Mouse (Mus musculus) kidney, embryonic 16.5 days (tissue): ENCODE data around the gene Vmn1r219. TPM values are rescaled to one million over a fixed set of nuclear protein-coding genes. Genes with fewer than 3 reads are reported as not detected.
"Not testable (repeated sequence)": the region's sequence is repeated elsewhere in the genome, so short reads cannot be mapped to it uniquely, and the experiment has no call there.

ENCODE experiments used
- ATAC-seq: fragments of 200-750 bp; cut with Nextera tagmentation; 2 replicates; pipeline ENCODE4 v1.8.0; 2017; ENCODE audit warnings: moderate TSS enrichment; ENCODE audit not compliant: low FRiP score, low TSS enrichment
- H3K27ac ChIP-seq: fragments of 300-500 bp; sonication (generic); 2 replicates; pipeline ENCODE4 v1.5.1; 2014; ENCODE audit warnings: low read length
- H3K27me3 ChIP-seq: fragments of 300-500 bp; sonication (generic); 2 replicates; pipeline ENCODE4 v1.6.1; 2014; ENCODE audit warnings: low read length, control low read depth, mixed read lengths; ENCODE audit not compliant: insufficient read depth
- H3K36me3 ChIP-seq: fragments of 300-500 bp; sonication (generic); 2 replicates; pipeline ENCODE4 v1.6.1; 2014; ENCODE audit warnings: low read length, control low read depth, mixed read lengths; ENCODE audit not compliant: insufficient read depth
- H3K4me1 ChIP-seq: fragments of 300-500 bp; sonication (generic); 2 replicates; pipeline ENCODE4 v1.6.1; 2014; ENCODE audit warnings: low read length, control low read depth, mixed read lengths; ENCODE audit not compliant: insufficient read depth
- H3K4me2 ChIP-seq: fragments of 300-500 bp; sonication (generic); replicated peaks from 2 replicates; pipeline ENCODE4 v1.6.1; 2014; ENCODE audit warnings: low read depth, low read length
- H3K4me3 ChIP-seq: fragments of 300-500 bp; sonication (generic); 2 replicates; pipeline ENCODE4 v1.5.1; 2014; ENCODE audit warnings: mild to moderate bottlenecking, low read length
- H3K9ac ChIP-seq: fragments of 300-500 bp; sonication (generic); replicated peaks from 2 replicates; pipeline ENCODE4 v1.6.1; 2014; ENCODE audit warnings: low read length
- H3K9me3 ChIP-seq: fragments of 300-500 bp; sonication (generic); 2 replicates; pipeline ENCODE4 v1.6.1; 2016; ENCODE audit warnings: low read length, control low read depth
- WGBS: fragments of 180-500 bp; shearing (Covaris S2); extraction: QIAGEN DNeasy Blood & Tissue Kit; methylation state at CpG from one replicate; pipeline ENCODE4 v1.1.7; 2014; 5-methylcytosine and 5-hydroxymethylcytosine counted together
- polyA plus RNA-seq: library from polyadenylated mRNA; unstranded; fragments of >200 nt; fragmentation: Nextera tagmentation; extraction: Ambion mirVana; gene quantifications from 2 replicates; pipeline ENCODE4 v1.2.1, GENCODE M21; 2015

Gene Vmn1r219
- not detected in 2 replicates for polyA plus RNA-seq

GRCm38 (mm10) chr13:23159012-23159411, at the start of gene Vmn1r219:
Gene Vmn1r219, plus strand, starts transcription at chr13:23159312.
- no peak within 1 kb of the TSS for H3K27ac ChIP-seq
- H3K4me2 ChIP-seq = no peak within 1 kb of the TSS
- 79% methylated on average over 4 of the region's 4 CpGs for WGBS
- H3K4me3 ChIP-seq = no peak within 1 kb of the TSS
- ATAC-seq = no peak
- H3K36me3 ChIP-seq = no peaks in the 10 kb centered on the region
- H3K9ac ChIP-seq = no peak within 1 kb of the TSS
- H3K4me1 ChIP-seq = no peaks in the 10 kb centered on the region
- H3K9me3 ChIP-seq = no peaks in the 10 kb centered on the region
- no peaks in the 10 kb centered on the region for H3K27me3 ChIP-seq

DNA sequence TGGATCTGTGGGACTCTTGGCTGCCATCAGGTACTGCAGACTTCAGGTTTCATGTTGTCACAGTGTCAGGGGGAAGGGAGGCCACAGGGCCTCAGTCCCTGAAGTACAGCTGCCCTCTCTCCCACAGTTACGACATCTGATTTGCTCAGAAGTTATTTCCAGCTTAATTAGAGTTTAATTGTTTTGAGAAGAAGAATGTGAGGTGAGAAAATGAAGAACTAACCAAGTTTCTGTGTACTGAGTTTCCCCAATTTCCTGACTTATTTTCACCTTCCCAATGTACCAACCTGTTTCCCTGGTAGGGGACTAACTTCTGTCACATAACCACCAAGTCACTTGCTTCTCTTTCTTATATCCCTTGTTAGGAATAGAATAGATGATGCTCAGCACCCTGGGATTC, 41.0 kb upstream of the Vmn1r219 start, which contains the start of gene Vmn1r217:
Gene Vmn1r217, minus strand, starts transcription at position 101 of the 400 bp plus-strand sequence.
- H3K9ac ChIP-seq, H3K4me3 ChIP-seq, H3K36me3 ChIP-seq, H3K4me2 ChIP-seq, H3K27ac ChIP-seq, H3K9me3 ChIP-seq, H3K27me3 ChIP-seq, H3K4me1 ChIP-seq, ATAC-seq: not testable (repeated sequence)
- whole genome bisulfite sequencing = 60% methylated on average over 1 of the region's 1 CpGs

- ATAC-seq = no peak
- Histone ChIP-seq H3K4me3 (no peak overlapping the region), H3K4me1 (no peaks in the 10 kb centered on the region), H3K36me3 (no peaks in the 10 kb centered on the region), H3K9me3 (no peaks in the 10 kb centered on the region), H3K27me3 (no peaks in the 10 kb centered on the region), H3K27ac (no peak overlapping the region), H3K4me2 (no peak overlapping the region), H3K9ac (no peak overlapping the region)
- 88% methylated on average over 2 of the region's 2 CpGs for WGBS
Measured at GRCm38 (mm10) chr13:23120611-23121010, 38.5 kb upstream of the Vmn1r219 start.

- H3K4me3 ChIP-seq = no peak within 1 kb of the TSS
- no peaks in the 10 kb centered on the region for H3K4me1 ChIP-seq
- no peak within 1 kb of the TSS for H3K4me2 ChIP-seq
- H3K36me3 ChIP-seq = no peaks in the 10 kb centered on the region
- no peaks in the 10 kb centered on the region for H3K9me3 ChIP-seq
- no peak within 1 kb of the TSS for H3K9ac ChIP-seq
- H3K27ac ChIP-seq = no peak within 1 kb of the TSS
- 66% methylated on average over 3 of the region's 3 CpGs for WGBS
- no peak for ATAC-seq
- H3K27me3 ChIP-seq = no peaks in the 10 kb centered on the region
Measured at GRCm38 (mm10) chr13:23133099-23133498, 26.0 kb upstream of the Vmn1r219 start, which contains the start of gene Vmn1r218. Gene Vmn1r218, plus strand, starts transcription at chr13:23133155.

DNA sequence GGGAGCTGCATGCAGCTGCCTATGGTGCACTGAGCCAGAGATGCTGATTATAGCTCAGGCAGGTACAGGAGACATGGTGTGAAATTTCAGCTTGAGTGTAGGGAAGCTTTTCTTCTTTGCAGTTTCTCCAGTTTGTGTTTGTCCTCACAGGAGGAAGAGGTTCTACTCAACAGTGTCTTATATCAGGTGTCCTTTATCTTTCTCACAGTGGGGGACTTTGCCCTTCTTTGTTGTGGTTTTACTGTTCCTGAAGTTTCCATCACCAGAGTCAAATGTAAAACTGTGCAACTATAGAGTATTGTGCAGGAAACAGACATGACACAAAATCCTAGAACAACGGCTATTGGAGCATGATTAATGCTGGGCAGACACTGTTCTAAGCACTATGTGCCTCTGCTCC, 25.6 kb upstream of the Vmn1r219 start:
- H3K27me3 ChIP-seq = no peaks in the 10 kb centered on the region
- H3K27ac ChIP-seq = no peak overlapping the region
- H3K4me3 ChIP-seq = no peak overlapping the region
- ATAC-seq = no peak
- 35% methylated on average over 1 of the region's 1 CpGs for WGBS
- no peaks in the 10 kb centered on the region for H3K36me3 ChIP-seq
- H3K9ac ChIP-seq = no peak overlapping the region
- H3K4me2 ChIP-seq = no peak overlapping the region
- no peaks in the 10 kb centered on the region for H3K4me1 ChIP-seq
- H3K9me3 ChIP-seq = no peaks in the 10 kb centered on the region

- H3K9ac ChIP-seq = no peak overlapping the region
- no peak for ATAC-seq
- no peak overlapping the region for H3K27ac ChIP-seq
- H3K4me1 ChIP-seq = no peaks in the 10 kb centered on the region
- H3K4me2 ChIP-seq = no peak overlapping the region
- no peaks in the 10 kb centered on the region for H3K27me3 ChIP-seq
- no peaks in the 10 kb centered on the region for H3K36me3 ChIP-seq
- 84% methylated on average over 2 of the region's 2 CpGs for WGBS
- no peaks in the 10 kb centered on the region for H3K9me3 ChIP-seq
- H3K4me3 ChIP-seq = no peak overlapping the region
Measured at GRCm38 (mm10) chr13:23138880-23139279, 20.2 kb upstream of the Vmn1r219 start.

DNA sequence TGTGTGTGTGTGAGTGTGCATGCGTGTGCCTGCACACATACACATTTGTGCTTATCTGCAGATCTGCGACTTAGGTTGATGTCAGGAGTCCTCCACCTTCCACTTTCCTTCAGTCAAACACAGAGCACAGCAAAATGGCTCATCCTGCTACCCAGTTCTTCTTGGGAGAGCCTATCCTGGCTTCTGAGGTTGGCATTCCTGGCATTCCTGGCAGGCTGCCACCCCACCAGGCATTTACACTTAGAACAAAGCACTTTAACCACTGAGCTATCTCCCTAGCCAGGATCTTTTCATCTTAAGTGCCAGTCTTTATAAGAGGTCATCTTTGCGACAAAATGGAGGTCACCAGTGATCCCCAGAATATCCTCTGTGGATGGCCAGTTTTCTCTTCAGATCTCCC, 1.3 kb upstream of the Vmn1r219 start:
- no peak for ATAC-seq
- Histone ChIP-seq H3K9ac (no peak overlapping the region), H3K4me2 (no peak overlapping the region), H3K27me3 (no peaks in the 10 kb centered on the region), H3K9me3 (no peaks in the 10 kb centered on the region), H3K4me1 (no peaks in the 10 kb centered on the region), H3K36me3 (no peaks in the 10 kb centered on the region), H3K4me3 (no peak overlapping the region), H3K27ac (no peak overlapping the region)
- 86% methylated on average over 3 of the region's 3 CpGs for WGBS

GRCm38 (mm10) chr13:23166471-23166870, 7.4 kb downstream of the Vmn1r219 start:
- H3K4me1 ChIP-seq, H3K36me3 ChIP-seq, H3K9me3 ChIP-seq, H3K27me3 ChIP-seq, H3K27ac ChIP-seq, H3K9ac ChIP-seq, H3K4me3 ChIP-seq, ATAC-seq, H3K4me2 ChIP-seq: not testable (repeated sequence)
- whole genome bisulfite sequencing = 82% methylated on average over 4 of the region's 4 CpGs

- Histone ChIP-seq H3K27ac (no peak within 1 kb of the TSS), H3K4me3 (no peak within 1 kb of the TSS), H3K36me3 (no peaks in the 10 kb centered on the region), H3K4me2 (no peak within 1 kb of the TSS), H3K9ac (no peak within 1 kb of the TSS), H3K27me3 (no peaks in the 10 kb centered on the region), H3K9me3 (no peaks in the 10 kb centered on the region), H3K4me1 (no peaks in the 10 kb centered on the region)
- ATAC-seq = no peak
- 88% methylated on average over 2 of the region's 2 CpGs for WGBS
Measured at GRCm38 (mm10) chr13:23187875-23188274, 28.8 kb downstream of the Vmn1r219 start, which contains the start of gene Vmn1r220. Gene Vmn1r220, minus strand, starts transcription at chr13:23187975.

GRCm38 (mm10) chr13:23203885-23204284, 44.8 kb downstream of the Vmn1r219 start:
- H3K27me3 ChIP-seq, H3K4me2 ChIP-seq, ATAC-seq, H3K36me3 ChIP-seq, H3K9ac ChIP-seq, H3K9me3 ChIP-seq, H3K4me1 ChIP-seq, H3K27ac ChIP-seq, H3K4me3 ChIP-seq: not testable (repeated sequence)
- 86% methylated on average over 1 of the region's 1 CpGs for WGBS
